Mouse (Mus musculus): Measurements from ENCODE around the gene Mdn1.

DNA sequence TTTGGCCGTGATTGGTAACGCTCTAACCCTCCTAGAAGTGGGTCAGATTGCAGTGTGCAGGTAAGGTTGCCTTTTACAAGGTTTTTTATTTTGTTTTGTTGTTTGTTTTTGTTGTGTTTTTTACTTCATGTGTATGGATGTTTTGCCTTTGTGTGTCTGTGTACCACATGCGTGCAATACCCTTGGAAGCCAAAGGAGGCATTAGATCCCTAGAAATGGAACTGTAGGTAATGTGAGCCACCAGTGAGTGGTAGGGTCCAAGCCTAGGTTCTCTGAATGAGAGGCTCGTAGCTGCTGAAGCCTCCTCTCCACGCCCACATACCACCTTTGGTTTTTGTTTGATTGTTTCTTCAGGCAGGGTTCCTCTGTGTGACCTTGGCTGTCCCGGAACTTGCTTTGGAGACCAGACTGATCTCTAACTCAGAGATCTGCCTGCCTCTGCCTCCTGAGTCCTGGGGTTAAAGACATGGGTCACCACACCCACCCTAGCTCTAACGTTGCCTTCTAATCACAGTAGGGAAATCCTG lies 113.4 kb downstream of the Mdn1 start:
- TF ChIP-seq RCOR1 (IDR thresholded peaks at IDR 0.05; ENCODE audit: low read depth, low read length) (no peak), CTCF (IDR thresholded peaks at IDR 0.05 in 2 of 3, conservative IDR thresholded peaks at IDR 0.05 in 1 of 3; ENCODE audit: control insufficient read depth in 1 of 3, insufficient read depth in 1 of 3, low read depth in 2 of 3, low read length in 3 of 3, poor library complexity in 1 of 3, severe bottlenecking in 1 of 3) (peak in 2 of 3 experiments; percentile 39 to 43; a peak in 4 of 6 replicates), E2F4 (IDR thresholded peaks at IDR 0.05; ENCODE audit: borderline replicate concordance, low read depth, low read length) (no peak), MYC (IDR thresholded peaks at IDR 0.05; ENCODE audit: low read depth, low read length) (no peak), ETS1 (IDR thresholded peaks at IDR 0.05; ENCODE audit: low read depth, low read length) (no peak), POLR2A (IDR thresholded peaks at IDR 0.05; ENCODE audit: control insufficient read depth in 1 of 2, insufficient read depth in 1 of 2, low read depth in 1 of 2, low read length in 2 of 2, poor library complexity in 1 of 2) (no peak)
